Mouse (Mus musculus) kidney, embryonic 16.5 days (tissue): ENCODE measurements around the gene Tex48. TPM values are rescaled to one million over a fixed set of nuclear protein-coding genes. Genes with fewer than 3 reads are reported as not detected.

Experiments
- ATAC-seq: fragments of 200-750 bp; cut with Nextera tagmentation; 2 replicates; pipeline ENCODE4 v1.8.0; 2017; ENCODE audit warnings: moderate TSS enrichment; ENCODE audit not compliant: low FRiP score, low TSS enrichment
- H3K27ac ChIP-seq: fragments of 300-500 bp; sonication (generic); 2 replicates; pipeline ENCODE4 v1.5.1; 2014; ENCODE audit warnings: low read length
- H3K27me3 ChIP-seq: fragments of 300-500 bp; sonication (generic); 2 replicates; pipeline ENCODE4 v1.6.1; 2014; ENCODE audit warnings: low read length, control low read depth, mixed read lengths; ENCODE audit not compliant: insufficient read depth
- H3K36me3 ChIP-seq: fragments of 300-500 bp; sonication (generic); 2 replicates; pipeline ENCODE4 v1.6.1; 2014; ENCODE audit warnings: low read length, control low read depth, mixed read lengths; ENCODE audit not compliant: insufficient read depth
- H3K4me1 ChIP-seq: fragments of 300-500 bp; sonication (generic); 2 replicates; pipeline ENCODE4 v1.6.1; 2014; ENCODE audit warnings: low read length, control low read depth, mixed read lengths; ENCODE audit not compliant: insufficient read depth
- H3K4me2 ChIP-seq: fragments of 300-500 bp; sonication (generic); replicated peaks from 2 replicates; pipeline ENCODE4 v1.6.1; 2014; ENCODE audit warnings: low read depth, low read length
- H3K4me3 ChIP-seq: fragments of 300-500 bp; sonication (generic); 2 replicates; pipeline ENCODE4 v1.5.1; 2014; ENCODE audit warnings: mild to moderate bottlenecking, low read length
- H3K9ac ChIP-seq: fragments of 300-500 bp; sonication (generic); replicated peaks from 2 replicates; pipeline ENCODE4 v1.6.1; 2014; ENCODE audit warnings: low read length
- H3K9me3 ChIP-seq: fragments of 300-500 bp; sonication (generic); 2 replicates; pipeline ENCODE4 v1.6.1; 2016; ENCODE audit warnings: low read length, control low read depth
- WGBS: fragments of 180-500 bp; shearing (Covaris S2); extraction: QIAGEN DNeasy Blood & Tissue Kit; methylation state at CpG from one replicate; pipeline ENCODE4 v1.1.7; 2014; 5-methylcytosine and 5-hydroxymethylcytosine counted together
- polyA plus RNA-seq: library from polyadenylated mRNA; unstranded; fragments of >200 nt; fragmentation: Nextera tagmentation; extraction: Ambion mirVana; gene quantifications from 2 replicates; pipeline ENCODE4 v1.2.1, GENCODE M21; 2015

Gene Tex48
- polyA plus RNA-seq, 1 experiment from 2014 or later: not detected

DNA sequence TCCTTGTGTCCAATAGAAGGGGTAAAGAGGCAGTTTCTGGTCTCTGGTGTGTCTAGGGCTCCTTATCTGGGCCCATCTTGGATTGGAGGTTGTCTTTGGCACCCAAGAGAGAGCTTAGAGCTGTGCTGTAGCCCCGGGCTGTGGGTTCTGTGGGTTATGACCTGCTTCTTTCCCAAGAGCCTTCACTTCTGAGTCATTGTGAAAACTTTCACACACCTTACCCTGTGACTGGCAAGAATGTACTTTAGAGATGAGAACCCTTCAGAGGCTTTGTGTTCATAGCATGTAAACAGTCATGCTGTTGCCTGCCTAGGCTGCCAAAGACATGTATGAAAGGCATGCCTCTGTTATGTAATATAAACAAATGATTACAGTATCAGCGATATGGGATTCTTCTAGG, 17.6 kb upstream of the Tex48 start:
- Histone ChIP-seq H3K27me3 (no peaks in the 10 kb centered on the region), H3K4me2 (no peak overlapping the region), H3K36me3 (no peaks in the 10 kb centered on the region), H3K4me1 (no peaks in the 10 kb centered on the region), H3K4me3 (no peak overlapping the region), H3K27ac (no peak overlapping the region), H3K9me3 (no peaks in the 10 kb centered on the region), H3K9ac (no peak overlapping the region)
- 79% methylated on average over 2 of the region's 2 CpGs for WGBS
- no peak for ATAC-seq

- Histone ChIP-seq H3K4me1 (no peaks in the 10 kb centered on the region), H3K9ac (no peak overlapping the region), H3K4me2 (no peak overlapping the region), H3K36me3 (no peaks in the 10 kb centered on the region), H3K27me3 (no peaks in the 10 kb centered on the region), H3K27ac (no peak overlapping the region), H3K4me3 (no peak overlapping the region), H3K9me3 (no peaks in the 10 kb centered on the region)
- WGBS: 39% methylated on average over 1 of the region's 1 CpGs
- ATAC-seq: no peak
These were observed 16.4 kb upstream of the Tex48 start for GRCm38 (mm10) chr4:63638603-63639002.

- Histone ChIP-seq H3K4me2 (no peak overlapping the region), H3K27me3 (no peaks in the 10 kb centered on the region), H3K4me1 (no peaks in the 10 kb centered on the region), H3K36me3 (no peaks in the 10 kb centered on the region), H3K27ac (no peak overlapping the region), H3K4me3 (no peak overlapping the region), H3K9me3 (no peaks in the 10 kb centered on the region), H3K9ac (no peak overlapping the region)
- no peak for ATAC-seq
- 93% methylated on average over 2 of the region's 2 CpGs for WGBS
These were observed 11.0 kb upstream of the Tex48 start for GRCm38 (mm10) chr4:63633181-63633580.

DNA sequence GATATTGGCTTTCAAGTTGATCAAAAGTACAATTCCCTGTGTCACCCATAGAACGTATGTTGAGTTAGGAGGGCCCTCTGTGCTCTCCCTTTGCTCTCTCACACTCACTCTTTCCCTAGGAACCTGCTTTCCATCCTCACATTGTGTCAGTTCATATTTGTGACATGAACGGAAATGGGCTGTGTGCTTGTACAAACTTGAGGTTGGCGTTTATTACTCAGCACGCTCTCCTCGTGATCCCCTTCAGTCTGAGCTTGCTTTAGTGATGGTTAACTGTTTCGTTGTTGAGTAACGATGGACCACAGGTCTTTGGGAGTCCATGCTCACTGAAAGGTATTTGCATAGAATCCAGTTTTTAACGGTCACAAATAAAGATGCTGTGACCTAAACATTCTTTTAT, 4.9 kb upstream of the Tex48 start:
- Histone ChIP-seq H3K27me3 (no peaks in the 10 kb centered on the region), H3K4me1 (no peaks in the 10 kb centered on the region), H3K4me2 (no peak overlapping the region), H3K4me3 (no peak overlapping the region), H3K9ac (no peak overlapping the region), H3K9me3 (no peaks in the 10 kb centered on the region), H3K36me3 (no peaks in the 10 kb centered on the region), H3K27ac (no peak overlapping the region)
- ATAC-seq: no peak
- 76% methylated on average over 8 of the region's 8 CpGs for WGBS

DNA sequence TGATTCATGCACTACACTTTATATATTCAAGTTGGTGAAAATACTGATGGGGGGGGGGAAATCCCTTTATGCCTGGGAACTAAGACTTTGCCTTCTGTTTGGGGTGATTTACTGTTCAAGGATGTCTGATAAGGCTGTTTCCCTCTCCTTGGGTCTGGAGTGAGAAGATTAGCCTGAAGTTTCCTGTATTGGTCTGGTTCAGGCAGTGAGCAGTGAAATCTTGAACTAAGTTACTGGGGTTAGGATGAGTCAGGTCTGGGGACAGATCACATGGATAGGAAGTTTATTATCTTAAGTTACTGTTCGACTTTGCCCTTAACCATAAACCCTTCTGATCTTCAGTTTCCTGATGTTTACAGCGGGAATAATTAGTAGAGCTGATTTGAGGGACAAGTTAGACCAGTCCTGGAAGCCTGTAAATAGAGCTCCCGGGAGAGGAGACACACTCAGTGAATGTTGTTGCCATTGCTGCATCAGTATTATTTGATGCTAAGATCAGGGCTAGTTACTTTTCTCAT, 3.4 kb upstream of the Tex48 start:
- 33% methylated on average over 3 of the region's 3 CpGs for WGBS
- H3K27ac ChIP-seq: no peak overlapping the region
- no peak overlapping the region for H3K4me3 ChIP-seq
- no peaks in the 10 kb centered on the region for H3K36me3 ChIP-seq
- no peaks in the 10 kb centered on the region for H3K27me3 ChIP-seq
- ATAC-seq: no peak
- H3K9ac ChIP-seq: no peak overlapping the region
- no peaks in the 10 kb centered on the region for H3K4me1 ChIP-seq
- H3K9me3 ChIP-seq: no peaks in the 10 kb centered on the region
- H3K4me2 ChIP-seq: no peak overlapping the region

- no peak overlapping the region for H3K27ac ChIP-seq
- ATAC-seq: no peak
- no peaks in the 10 kb centered on the region for H3K27me3 ChIP-seq
- WGBS: 65% methylated on average over 2 of the region's 2 CpGs
- H3K9me3 ChIP-seq: no peaks in the 10 kb centered on the region
- H3K4me1 ChIP-seq: no peaks in the 10 kb centered on the region
- H3K4me3 ChIP-seq: no peak overlapping the region
- no peaks in the 10 kb centered on the region for H3K36me3 ChIP-seq
- no peak overlapping the region for H3K4me2 ChIP-seq
- H3K9ac ChIP-seq: no peak overlapping the region
These were observed 367 bp downstream of the Tex48 start for GRCm38 (mm10) chr4:63621861-63622260.

- WGBS: 64% methylated on average over 7 of the region's 7 CpGs
- Histone ChIP-seq H3K4me1 (no peaks in the 10 kb centered on the region), H3K36me3 (no peaks in the 10 kb centered on the region), H3K9me3 (no peaks in the 10 kb centered on the region), H3K4me2 (no peak overlapping the region), H3K27me3 (no peaks in the 10 kb centered on the region), H3K4me3 (no peak overlapping the region), H3K9ac (no peak overlapping the region), H3K27ac (no peak overlapping the region)
- ATAC-seq: no peak
These were observed 13.8 kb downstream of the Tex48 start for GRCm38 (mm10) chr4:63608391-63608790.

GRCm38 (mm10) chr4:63605968-63606367, 16.3 kb downstream of the Tex48 start:
- H3K36me3 ChIP-seq: no peaks in the 10 kb centered on the region
- 80% methylated on average over 1 of the region's 1 CpGs for WGBS
- ATAC-seq: no peak
- H3K4me3 ChIP-seq: no peak overlapping the region
- no peak overlapping the region for H3K27ac ChIP-seq
- H3K4me2 ChIP-seq: no peak overlapping the region
- H3K9me3 ChIP-seq: no peaks in the 10 kb centered on the region
- H3K27me3 ChIP-seq: no peaks in the 10 kb centered on the region
- no peaks in the 10 kb centered on the region for H3K4me1 ChIP-seq
- H3K9ac ChIP-seq: no peak overlapping the region

DNA sequence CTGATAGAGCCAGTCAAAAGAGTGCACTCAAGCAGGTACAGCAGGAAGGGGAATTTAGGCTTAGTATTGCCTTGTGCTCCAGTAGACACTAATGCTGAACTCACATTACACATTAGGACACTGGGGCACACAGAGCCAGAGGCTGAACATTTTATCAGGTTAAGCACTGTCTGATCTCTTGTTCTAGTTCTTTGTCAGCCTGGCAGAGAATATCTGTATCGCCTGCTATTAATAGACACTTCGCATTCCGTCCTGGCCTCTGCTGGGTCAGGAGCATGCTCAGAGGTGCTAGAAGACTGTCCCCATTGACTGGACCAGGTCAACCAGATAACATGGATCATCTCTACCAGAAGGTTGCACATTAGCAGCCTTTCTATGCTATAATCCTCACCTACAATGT, 16.7 kb downstream of the Tex48 start:
- Histone ChIP-seq H3K9me3 (no peaks in the 10 kb centered on the region), H3K4me2 (no peak overlapping the region), H3K4me3 (no peak overlapping the region), H3K4me1 (no peaks in the 10 kb centered on the region), H3K27me3 (no peaks in the 10 kb centered on the region), H3K36me3 (no peaks in the 10 kb centered on the region), H3K27ac (no peak overlapping the region), H3K9ac (no peak overlapping the region)
- ATAC-seq: no peak
- 92% methylated on average over 3 of the region's 3 CpGs for WGBS

DNA sequence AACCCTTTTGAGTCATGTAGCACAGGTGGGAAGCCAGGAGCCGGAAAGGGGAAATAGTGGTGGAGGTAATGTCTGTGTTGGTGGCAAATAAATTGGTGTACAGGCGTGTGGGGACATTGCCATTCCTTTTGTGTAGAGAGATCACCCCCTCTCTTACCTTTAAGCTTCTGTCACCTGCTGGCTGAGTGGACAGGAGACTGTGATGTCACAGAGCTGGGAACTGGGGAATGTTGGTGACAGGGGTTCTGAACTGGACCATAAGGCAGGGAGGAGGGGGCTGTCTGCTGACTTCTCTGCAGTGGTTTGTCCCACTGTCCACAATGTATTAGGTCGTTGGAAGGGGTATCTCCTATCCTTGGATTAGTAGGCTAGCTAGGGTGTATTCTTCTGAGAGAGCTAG, 17.3 kb downstream of the Tex48 start, which contains the start of gene Gm11213:
TSS of gene Gm11213 (minus strand) at position 317 of the 400 bp plus-strand sequence.
- no peak for ATAC-seq
- Histone ChIP-seq H3K4me1 (no peaks in the 10 kb centered on the region), H3K9ac (no peak within 1 kb of the TSS), H3K4me3 (no peak within 1 kb of the TSS), H3K4me2 (no peak within 1 kb of the TSS), H3K36me3 (no peaks in the 10 kb centered on the region), H3K9me3 (no peaks in the 10 kb centered on the region), H3K27me3 (no peaks in the 10 kb centered on the region), H3K27ac (no peak within 1 kb of the TSS)
- 76% methylated on average over 3 of the region's 3 CpGs for WGBS
